Mouse (Mus musculus) embryonic fibroblast, embryonic 13.5 days (primary cell): Measurements from ENCODE around the gene Fst. TPM values are rescaled to one million over a fixed set of nuclear protein-coding genes. Genes with fewer than 3 reads are reported as not detected.

ENCODE experiments used
- H3K27ac ChIP-seq: 2 replicates; pipeline ENCODE4 v1.5.1; 2012; ENCODE audit warnings: low read length, control low read depth, inconsistent platforms; ENCODE audit not compliant: insufficient read depth
- H3K4me1 ChIP-seq: 2 replicates; pipeline ENCODE4 v1.6.1; 2011; ENCODE audit warnings: low read length; ENCODE audit not compliant: control insufficient read depth, insufficient read depth
- H3K4me3 ChIP-seq: 2 replicates; pipeline ENCODE4 v1.5.1; 2011; ENCODE audit warnings: mild to moderate bottlenecking, control low read depth, low read length; ENCODE audit not compliant: insufficient read depth
- CTCF ChIP-seq: IDR thresholded peaks from 2 replicates; pipeline ENCODE4 v1.5.1; 2011; ENCODE audit warnings: mild to moderate bottlenecking, control low read depth, low read length, moderate library complexity, borderline replicate concordance; ENCODE audit not compliant: insufficient read depth
- POLR2A ChIP-seq: IDR thresholded peaks from 2 replicates; pipeline ENCODE4 v1.6.1; 2011; ENCODE audit warnings: low read depth, mild to moderate bottlenecking, control low read depth, low read length, moderate library complexity
- polyA plus RNA-seq: library from polyadenylated mRNA; stranded (reverse); fragments of >200 nt; gene quantifications from 2 replicates; pipeline ENCODE4 v1.2.4, GENCODE M21; 2011; ENCODE audit warnings: low read depth; ENCODE audit not compliant: missing spikeins, insufficient read length

Gene Fst
- 40.2 and 100.0 TPM in 2 replicates for polyA plus RNA-seq

DNA sequence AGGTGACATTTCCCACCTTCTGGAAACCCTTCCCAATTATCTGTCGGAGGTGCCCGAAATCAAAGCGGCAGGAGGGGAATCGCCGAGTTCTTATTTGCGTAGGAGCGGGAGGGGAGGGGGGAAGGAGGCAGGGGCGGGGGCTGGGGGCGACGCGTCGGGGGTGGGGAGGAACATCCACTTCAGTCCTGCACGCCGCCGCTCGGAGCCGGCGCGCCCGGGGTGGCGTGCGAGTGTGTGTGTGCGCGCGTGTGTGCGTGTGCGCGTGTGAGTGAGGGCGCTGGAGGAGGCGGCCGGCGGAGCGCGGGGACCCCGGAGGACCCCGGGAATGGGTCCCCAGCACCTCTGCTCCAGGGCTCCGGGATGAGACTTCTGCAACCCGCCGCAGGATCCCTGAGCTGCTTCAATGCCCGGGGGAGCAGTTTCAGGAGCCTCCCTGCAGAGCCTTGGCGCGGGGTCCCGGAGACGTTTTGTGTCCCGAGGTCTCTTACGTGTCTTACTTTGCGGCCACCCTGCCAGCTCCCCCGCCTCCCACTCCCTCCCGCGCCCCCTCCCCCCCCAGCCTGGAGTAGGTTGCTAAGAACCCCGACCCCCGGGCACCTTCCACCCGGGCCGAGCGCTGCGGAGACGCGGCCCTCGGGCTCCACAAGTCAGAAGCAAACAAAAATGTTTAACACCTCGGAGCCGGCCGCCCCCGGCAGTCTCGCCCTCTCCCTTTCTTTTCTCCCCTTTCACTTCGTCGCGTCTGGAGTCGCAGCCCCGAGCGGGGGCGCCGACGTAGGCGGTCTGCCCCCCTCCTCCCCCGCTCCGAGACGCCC, at the start of gene Fst:
Gene Fst (minus strand): TSS at position 66 of the 815 bp plus-strand sequence.
- Histone ChIP-seq H3K4me3 (peak within 1 kb of the TSS; percentile 92), H3K27ac (peak within 1 kb of the TSS; percentile 86), H3K4me1 (peaks cover 7% of the 10 kb centered on the region; the same call in 1 of the 2 replicates)
- TF ChIP-seq POLR2A (peak; percentile 53), CTCF (no peak)

DNA sequence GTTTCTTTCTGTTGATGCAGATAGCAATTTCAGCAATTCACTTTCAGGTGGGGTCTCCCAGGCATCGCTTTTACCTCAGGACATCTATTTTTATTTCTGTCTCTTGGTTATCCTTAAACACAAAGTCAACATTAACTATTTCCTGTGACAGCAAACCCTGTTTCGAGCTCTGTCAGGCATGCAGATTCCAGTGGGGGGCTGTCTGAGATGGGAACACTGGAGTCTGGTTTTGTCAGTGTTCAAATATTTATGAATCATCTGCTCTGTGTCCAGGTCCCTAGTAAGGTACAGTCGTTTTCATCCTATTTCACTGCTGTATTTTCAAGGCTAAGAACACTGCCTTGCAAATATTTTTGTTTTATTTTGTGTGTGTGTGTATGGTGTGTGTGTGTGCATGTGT, 35.1 kb upstream of the Fst start:
- no peak for TF ChIP-seq POLR2A
- TF ChIP-seq CTCF, result no peak
- H3K4me3 ChIP-seq, result no peak overlapping the region
- H3K27ac ChIP-seq, result peak overlapping the region; percentile 76
- H3K4me1 ChIP-seq, result peaks cover 6% of the 10 kb centered on the region

DNA sequence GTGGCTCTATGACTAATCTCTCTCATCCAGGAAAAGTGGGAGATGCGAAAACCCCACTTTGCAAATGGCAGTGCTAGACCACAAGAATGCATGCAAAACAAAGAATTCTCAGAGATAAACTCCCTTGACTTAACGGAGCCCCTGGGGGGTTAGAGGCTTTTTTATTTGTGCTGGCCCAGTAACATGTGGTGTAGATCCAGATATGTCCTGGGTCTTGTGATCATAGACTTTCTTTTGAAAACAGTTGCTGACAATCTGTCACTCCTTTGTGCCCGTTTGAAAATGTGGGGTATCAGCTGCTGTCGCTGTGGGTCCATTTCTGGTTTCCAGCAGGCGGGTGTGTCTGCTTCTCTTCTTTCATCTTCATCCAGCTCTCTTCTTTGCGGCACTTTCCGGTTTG, 29.4 kb upstream of the Fst start:
- H3K4me1 ChIP-seq, result peaks cover 4% of the 10 kb centered on the region; the same call in 1 of the 2 replicates
- TF ChIP-seq POLR2A (no peak), CTCF (no peak)
- no peak overlapping the region for H3K27ac ChIP-seq
- no peak overlapping the region for H3K4me3 ChIP-seq

DNA sequence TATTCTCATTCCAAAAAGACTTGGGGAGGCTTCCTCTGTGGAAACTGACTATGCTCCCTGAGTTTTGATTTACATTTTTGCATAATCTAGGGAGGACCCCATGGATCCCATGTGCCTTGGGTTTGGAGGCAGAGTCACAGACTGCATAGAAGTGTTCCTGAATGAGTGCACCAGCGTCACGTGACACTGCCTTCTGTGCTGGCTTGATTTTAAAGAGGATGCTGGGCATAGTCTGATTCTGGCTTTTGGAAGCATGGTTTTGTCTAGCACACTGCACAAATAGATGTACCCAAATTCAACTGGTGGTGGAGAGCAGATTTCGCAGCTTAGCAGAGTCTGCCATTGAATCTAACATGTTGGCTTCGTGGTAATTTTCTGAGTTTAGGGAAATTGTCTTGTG, 19.6 kb upstream of the Fst start:
- no peak overlapping the region for H3K27ac ChIP-seq
- H3K4me3 ChIP-seq, result no peak overlapping the region
- H3K4me1 ChIP-seq, result no peaks in the 10 kb centered on the region
- TF ChIP-seq CTCF (no peak), POLR2A (no peak)

DNA sequence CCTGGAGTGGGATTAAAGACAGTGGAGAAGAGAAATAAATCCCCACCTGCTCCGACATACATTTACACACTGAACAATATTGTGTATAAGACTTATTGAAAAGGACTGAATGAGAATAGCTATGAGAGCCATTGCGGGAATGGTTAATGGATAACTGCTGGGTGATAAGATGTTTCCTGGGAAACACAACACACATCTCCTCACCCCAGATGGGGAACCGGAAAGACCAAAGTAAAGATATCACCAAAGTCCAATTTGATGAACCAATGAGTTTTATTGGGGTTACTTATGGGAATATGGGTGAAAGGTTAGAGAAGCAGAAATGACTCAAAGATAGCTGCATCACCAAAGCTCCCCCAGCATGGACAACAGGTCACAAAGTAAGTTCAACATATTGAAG, 11.2 kb upstream of the Fst start:
- no peak for TF ChIP-seq POLR2A
- no peak for TF ChIP-seq CTCF
- H3K4me3 ChIP-seq, result no peak overlapping the region
- no peaks in the 10 kb centered on the region for H3K4me1 ChIP-seq
- no peak overlapping the region for H3K27ac ChIP-seq

DNA sequence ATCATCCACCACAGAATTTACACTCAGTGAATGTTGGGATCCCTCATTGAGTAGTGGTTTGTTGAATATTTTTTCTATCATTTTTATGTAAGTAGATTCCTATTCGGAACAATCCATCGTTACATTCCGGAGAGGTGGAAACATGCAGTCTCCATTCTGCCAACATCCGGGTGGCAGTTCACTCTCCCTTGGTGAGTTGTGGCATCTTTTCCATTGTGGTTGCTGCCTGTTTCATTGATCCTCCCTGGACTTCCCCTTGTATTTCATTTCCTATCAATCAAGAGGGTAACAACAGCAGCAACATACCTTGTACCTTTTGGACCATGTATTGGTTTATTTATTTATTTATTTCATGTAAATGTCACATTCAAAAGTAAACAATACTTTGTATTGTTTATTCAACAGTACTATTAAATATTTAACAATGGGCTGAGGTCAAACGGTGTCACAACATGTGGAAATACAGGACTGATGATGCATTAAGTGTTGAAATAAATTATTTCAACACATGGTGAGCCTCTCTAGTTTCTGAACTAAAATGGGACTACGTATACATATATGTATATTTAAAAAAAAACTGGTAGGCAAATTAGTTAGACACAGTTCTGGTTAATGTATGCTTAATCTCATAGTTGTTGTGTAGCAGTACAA, 7.6 kb upstream of the Fst start:
- Histone ChIP-seq H3K4me1 (peaks cover 7% of the 10 kb centered on the region; the same call in 1 of the 2 replicates), H3K4me3 (no peak overlapping the region), H3K27ac (no peak overlapping the region)
- TF ChIP-seq CTCF, result no peak
- TF ChIP-seq POLR2A, result no peak

DNA sequence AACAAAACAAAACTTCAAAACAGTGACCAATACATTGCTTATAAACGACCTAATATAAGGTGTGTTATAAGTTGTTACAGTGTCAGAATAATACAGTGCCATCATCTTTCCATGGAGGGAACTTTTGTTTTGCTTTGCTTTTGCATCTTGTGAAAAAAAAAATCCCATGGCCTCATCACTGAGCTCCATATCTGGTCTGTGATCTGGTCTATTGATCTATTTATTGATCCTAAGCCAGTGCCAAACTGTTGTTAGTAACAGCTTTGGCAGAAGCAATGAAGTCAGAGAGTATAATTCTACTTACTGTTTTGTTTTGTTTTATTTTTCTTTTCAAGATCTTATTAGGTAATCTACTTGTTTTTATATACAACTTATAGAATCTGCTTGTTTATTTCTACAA, 6.6 kb upstream of the Fst start:
- H3K4me1 ChIP-seq, result peaks cover 7% of the 10 kb centered on the region; the same call in 1 of the 2 replicates
- no peak overlapping the region for H3K27ac ChIP-seq
- TF ChIP-seq POLR2A (no peak), CTCF (no peak)
- H3K4me3 ChIP-seq, result no peak overlapping the region

DNA sequence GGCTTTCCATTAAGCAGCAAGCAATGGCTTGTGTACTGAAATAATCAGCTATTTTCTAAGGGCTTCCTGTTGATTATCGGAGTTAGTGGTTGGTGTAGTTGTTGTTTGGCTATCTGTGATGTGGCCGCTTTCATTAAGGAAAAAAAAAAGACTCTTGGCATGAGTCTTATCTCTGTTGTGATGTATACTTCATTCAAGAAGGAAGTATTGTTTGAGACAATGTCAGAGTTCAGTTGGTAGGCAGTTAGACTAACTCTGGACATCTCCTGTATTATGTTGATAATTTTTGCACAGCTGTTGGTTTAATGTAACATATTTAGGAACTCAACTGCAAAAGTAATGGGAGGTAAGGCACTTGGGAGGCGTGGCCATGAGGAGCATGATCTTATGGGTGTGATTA, 6.1 kb upstream of the Fst start:
- no peak overlapping the region for H3K4me3 ChIP-seq
- no peak for TF ChIP-seq POLR2A
- no peak for TF ChIP-seq CTCF
- H3K27ac ChIP-seq, result no peak overlapping the region
- peaks cover 7% of the 10 kb centered on the region; the same call in 1 of the 2 replicates for H3K4me1 ChIP-seq

DNA sequence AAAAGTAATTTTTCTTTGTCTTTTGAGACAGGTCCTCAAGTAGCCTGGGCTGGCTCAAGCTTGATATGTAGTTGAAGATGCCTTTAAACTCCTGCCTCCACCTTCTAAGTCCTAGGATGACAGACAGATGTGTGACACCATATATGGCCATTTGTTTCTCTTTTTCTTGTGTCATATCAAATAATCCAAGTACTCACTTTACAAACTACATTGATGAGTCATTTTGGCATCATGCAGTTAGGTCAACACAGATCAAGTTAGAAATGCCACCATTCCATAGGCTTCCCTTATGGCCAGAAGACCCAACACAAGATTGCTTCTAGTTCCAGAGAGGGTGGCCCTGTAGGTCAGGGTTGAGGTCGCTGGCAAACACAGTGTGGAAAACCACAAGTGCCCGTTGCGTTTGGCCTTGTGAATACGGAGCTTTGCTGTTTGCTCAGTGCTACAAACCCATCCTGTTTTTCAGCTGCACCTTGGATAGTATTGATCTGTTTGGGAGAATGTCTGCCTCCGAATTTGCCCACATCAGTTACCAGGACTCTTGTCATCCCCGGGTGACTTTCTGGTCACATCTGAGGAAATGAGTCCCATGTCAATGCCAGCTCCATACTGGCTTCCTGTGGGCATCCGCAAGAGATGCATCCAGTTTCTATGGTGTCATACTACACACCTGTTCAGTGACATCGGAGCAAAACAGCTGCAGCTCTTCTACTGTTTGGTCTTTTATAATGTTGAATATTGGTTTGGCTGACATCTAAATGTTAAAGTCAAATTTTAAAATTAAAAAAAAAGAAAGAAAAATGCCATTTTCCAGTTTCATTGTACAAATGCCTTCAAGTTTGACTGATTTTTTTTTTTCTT, 4.0 kb upstream of the Fst start:
- Histone ChIP-seq H3K27ac (no peak overlapping the region), H3K4me3 (no peak overlapping the region), H3K4me1 (peaks cover 7% of the 10 kb centered on the region; the same call in 1 of the 2 replicates)
- TF ChIP-seq POLR2A, result no peak
- no peak for TF ChIP-seq CTCF

DNA sequence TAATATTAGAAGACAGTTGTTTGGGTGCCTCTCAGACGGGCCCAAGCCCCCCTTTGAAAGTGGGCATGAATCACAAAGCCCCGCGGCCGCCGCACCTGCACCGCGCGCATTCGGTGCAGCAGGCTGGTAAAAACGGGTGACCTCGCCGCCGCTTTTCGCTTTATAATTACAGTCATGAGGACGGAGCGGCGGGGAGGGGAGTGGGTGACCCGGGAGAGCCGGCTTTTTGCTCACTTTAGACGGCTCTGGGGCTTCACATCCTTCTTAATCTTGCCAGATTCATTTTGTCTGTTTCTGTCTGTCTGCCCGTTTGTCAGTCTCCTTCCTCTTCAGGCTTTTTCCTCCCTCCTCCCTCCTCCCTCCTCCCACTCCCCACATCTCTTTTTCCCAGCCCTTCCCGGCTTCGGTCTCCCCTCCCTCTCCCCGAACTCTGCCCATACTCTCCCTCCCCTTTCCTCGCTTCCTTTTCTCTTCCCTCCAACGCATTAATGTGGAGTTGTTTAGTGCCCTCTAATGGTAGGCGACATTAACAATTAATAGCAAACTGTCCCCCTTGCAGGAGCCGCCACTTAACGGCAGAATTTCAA, 1.6 kb upstream of the Fst start:
- TF ChIP-seq POLR2A, result no peak
- TF ChIP-seq CTCF, result no peak
- peaks cover 7% of the 10 kb centered on the region; the same call in 1 of the 2 replicates for H3K4me1 ChIP-seq
- H3K27ac ChIP-seq, result 0 out of 2 replicates have a peak overlapping the region, but pooled peaks have one; percentile 9
- H3K4me3 ChIP-seq, result peak overlapping the region; percentile 47
